Mouse (Mus musculus): ENCODE measurements at regions not wholly inside any gene's neighbourhood (a gene's known extent, or its start where the extent isn't known, plus 50 kb on each side); places are given as distances from the start of the nearest gene placed in this dataset.

GRCm38 (mm10) chr9:11277810-11278209 is 373.2 kb upstream of the Cntn5 start:
- peaks cover 0 to 7% of the 10 kb centered on the region in 2 experiments; a peak in 1 of 4 replicates for H3K4me1 ChIP-seq (ENCODE audit: control insufficient read depth in 1 of 2, insufficient read depth in 2 of 2)
- H3K9me3 ChIP-seq (replicated peaks; ENCODE audit: low read length): no peaks in the 10 kb centered on the region
- H3K79me2 ChIP-seq (replicated peaks; ENCODE audit: control insufficient read depth, extremely low read depth, insufficient read depth, poor library complexity, severe bottlenecking): no peaks in the 10 kb centered on the region
- no peak overlapping the region for H3K9ac ChIP-seq (ENCODE audit: insufficient read depth, low read depth)
- no peak overlapping the region for H3K4me3 ChIP-seq (replicated peaks in 1 of 3; ENCODE audit: low read depth in 2 of 3, low read length in 2 of 3, poor library complexity in 1 of 3)
- no peak overlapping the region for H3K4me2 ChIP-seq (ENCODE audit: insufficient read depth, low read depth, poor library complexity, severe bottlenecking)
- DNase-seq (ENCODE audit: extremely low read depth): no peak
- no peak overlapping the region for H3K27ac ChIP-seq (ENCODE audit: insufficient read depth, low read depth)
- no peaks in the 10 kb centered on the region for H3K27me3 ChIP-seq (replicated peaks)
- H3K36me3 ChIP-seq (replicated peaks in 1 of 2; ENCODE audit: control insufficient read depth in 1 of 2, insufficient read depth in 1 of 2, low read length in 1 of 2): no peaks in the 10 kb centered on the region
- dilution Hi-C loops (cut with MboI; ENCODE audit: extremely low pct_ligation_motif_present, extremely low pct_unique_long_range_greater_than_20kb, low sequenced_read_pairs) (no loop called here), in situ Hi-C loops (cut with MboI; ENCODE audit: low pct_ligation_motif_present, low pct_unique_long_range_greater_than_20kb, low sequenced_read_pairs) (no loop called here)
- TF ChIP-seq MXI1 (IDR thresholded peaks at IDR 0.05; ENCODE audit: low read depth, low read length) (no peak), RCOR1 (conservative IDR thresholded peaks at IDR 0.05; ENCODE audit: low read depth, low read length) (no peak), UBTF (IDR thresholded peaks at IDR 0.05; ENCODE audit: low read depth, low read length) (no peak), RAD21 (IDR thresholded peaks at IDR 0.05; ENCODE audit: low read depth, low read length) (no peak), CTCF (conservative IDR thresholded peaks at IDR 0.05 in 1 of 2, IDR thresholded peaks at IDR 0.05 in 1 of 2; ENCODE audit: low read depth in 2 of 2, low read length in 2 of 2) (no peak), POLR2AphosphoS2 (IDR thresholded peaks at IDR 0.05; ENCODE audit: low read depth, low read length) (no peak)

- TF ChIP-seq TBP (conservative IDR thresholded peaks at IDR 0.05; ENCODE audit: low read depth, low read length): no peak
- TF ChIP-seq SIN3A (IDR thresholded peaks at IDR 0.05; ENCODE audit: low read length): no peak
- TF ChIP-seq JUN (IDR thresholded peaks at IDR 0.05; ENCODE audit: insufficient read depth, low read depth, low read length): no peak
- TF ChIP-seq GABPA (IDR thresholded peaks at IDR 0.05; ENCODE audit: insufficient replicate concordance, low read depth, low read length): no peak
- no peak for TF ChIP-seq KAT2A (IDR thresholded peaks at IDR 0.05; ENCODE audit: insufficient replicate concordance, low read length)
- TF ChIP-seq E2F4 (IDR thresholded peaks at IDR 0.05; ENCODE audit: insufficient replicate concordance, low read depth, low read length): no peak
- no peak for TF ChIP-seq CTCF (conservative IDR thresholded peaks at IDR 0.05 in 1 of 2, IDR thresholded peaks at IDR 0.05 in 1 of 2; ENCODE audit: low read depth in 2 of 2, low read length in 2 of 2)
- TF ChIP-seq USF2 (conservative IDR thresholded peaks at IDR 0.05; ENCODE audit: low read depth, low read length): no peak
- TF ChIP-seq MAFK (IDR thresholded peaks at IDR 0.05; ENCODE audit: insufficient replicate concordance, low read length): no peak
- H3K4me3 ChIP-seq (replicated peaks in 1 of 3; ENCODE audit: low read depth in 2 of 3, low read length in 2 of 3, poor library complexity in 1 of 3): no peak overlapping the region
- no peak overlapping the region for H3K9ac ChIP-seq (ENCODE audit: insufficient read depth, low read depth)
- in situ Hi-C loops (cut with MboI; ENCODE audit: low pct_ligation_motif_present, low pct_unique_long_range_greater_than_20kb, low sequenced_read_pairs) (no loop called here), dilution Hi-C loops (cut with MboI; ENCODE audit: extremely low pct_ligation_motif_present, extremely low pct_unique_long_range_greater_than_20kb, low sequenced_read_pairs) (no loop called here)
- peaks cover 0 to 7% of the 10 kb centered on the region in 2 experiments; a peak in 1 of 4 replicates for H3K4me1 ChIP-seq (ENCODE audit: control insufficient read depth in 1 of 2, insufficient read depth in 2 of 2)
- no peaks in the 10 kb centered on the region for H3K36me3 ChIP-seq (replicated peaks in 1 of 2; ENCODE audit: control insufficient read depth in 1 of 2, insufficient read depth in 1 of 2, low read length in 1 of 2)
- H3K9me3 ChIP-seq (replicated peaks; ENCODE audit: low read length): no peaks in the 10 kb centered on the region
- H3K27ac ChIP-seq (ENCODE audit: insufficient read depth, low read depth): no peak overlapping the region
- DNase-seq (ENCODE audit: extremely low read depth): no peak
- no peaks in the 10 kb centered on the region for H3K27me3 ChIP-seq (replicated peaks)
- no peaks in the 10 kb centered on the region for H3K79me2 ChIP-seq (replicated peaks; ENCODE audit: control insufficient read depth, extremely low read depth, insufficient read depth, poor library complexity, severe bottlenecking)
- H3K4me2 ChIP-seq (ENCODE audit: insufficient read depth, low read depth, poor library complexity, severe bottlenecking): no peak overlapping the region
Observed at GRCm38 (mm10) chr9:11276966-11277365, 372.4 kb upstream of the Cntn5 start.

GRCm38 (mm10) chr9:11256848-11257247 is 352.3 kb upstream of the Cntn5 start:
- Histone ChIP-seq H3K4me2 (ENCODE audit: insufficient read depth, low read depth, poor library complexity, severe bottlenecking) (no peak overlapping the region), H3K36me3 (replicated peaks in 1 of 2; ENCODE audit: control insufficient read depth in 1 of 2, insufficient read depth in 1 of 2, low read length in 1 of 2) (no peaks in the 10 kb centered on the region), H3K9ac (ENCODE audit: insufficient read depth, low read depth) (no peak overlapping the region), H3K27me3 (replicated peaks) (no peaks in the 10 kb centered on the region), H3K4me1 (ENCODE audit: control insufficient read depth in 1 of 2, insufficient read depth in 2 of 2) (no peaks in the 10 kb centered on the region), H3K79me2 (replicated peaks; ENCODE audit: control insufficient read depth, extremely low read depth, insufficient read depth, poor library complexity, severe bottlenecking) (no peaks in the 10 kb centered on the region), H3K4me3 (replicated peaks in 1 of 3; ENCODE audit: low read depth in 2 of 3, low read length in 2 of 3, poor library complexity in 1 of 3) (no peak overlapping the region), H3K27ac (ENCODE audit: insufficient read depth, low read depth) (no peak overlapping the region), H3K9me3 (replicated peaks; ENCODE audit: low read length) (no peaks in the 10 kb centered on the region)
- in situ Hi-C loops (cut with MboI; ENCODE audit: low pct_ligation_motif_present, low pct_unique_long_range_greater_than_20kb, low sequenced_read_pairs) (no loop called here), dilution Hi-C loops (cut with MboI; ENCODE audit: extremely low pct_ligation_motif_present, extremely low pct_unique_long_range_greater_than_20kb, low sequenced_read_pairs) (no loop called here)
- no peak for TF ChIP-seq MAFK (IDR thresholded peaks at IDR 0.05; ENCODE audit: insufficient replicate concordance, low read length)
- TF ChIP-seq RCOR1 (conservative IDR thresholded peaks at IDR 0.05; ENCODE audit: low read depth, low read length): no peak
- no peak for TF ChIP-seq BHLHE40 (IDR thresholded peaks at IDR 0.05; ENCODE audit: low read depth, low read length)
- no peak for TF ChIP-seq NRF1 (IDR thresholded peaks at IDR 0.05; ENCODE audit: low read depth, low read length)
- no peak for TF ChIP-seq RAD21 (IDR thresholded peaks at IDR 0.05; ENCODE audit: low read depth, low read length)
- TF ChIP-seq NELFE (IDR thresholded peaks at IDR 0.05; ENCODE audit: low read depth, low read length): no peak
- TF ChIP-seq SMC3 (IDR thresholded peaks at IDR 0.05; ENCODE audit: low read depth, low read length): no peak
- no peak for TF ChIP-seq USF1 (IDR thresholded peaks at IDR 0.05; ENCODE audit: low read depth, low read length)
- no peak for TF ChIP-seq POLR2AphosphoS2 (IDR thresholded peaks at IDR 0.05; ENCODE audit: low read depth, low read length)
- no peak for DNase-seq (ENCODE audit: extremely low read depth)
